Comparison of ENCODE assay signal across 17 mouse cellular contexts in the genomic region with DNA sequence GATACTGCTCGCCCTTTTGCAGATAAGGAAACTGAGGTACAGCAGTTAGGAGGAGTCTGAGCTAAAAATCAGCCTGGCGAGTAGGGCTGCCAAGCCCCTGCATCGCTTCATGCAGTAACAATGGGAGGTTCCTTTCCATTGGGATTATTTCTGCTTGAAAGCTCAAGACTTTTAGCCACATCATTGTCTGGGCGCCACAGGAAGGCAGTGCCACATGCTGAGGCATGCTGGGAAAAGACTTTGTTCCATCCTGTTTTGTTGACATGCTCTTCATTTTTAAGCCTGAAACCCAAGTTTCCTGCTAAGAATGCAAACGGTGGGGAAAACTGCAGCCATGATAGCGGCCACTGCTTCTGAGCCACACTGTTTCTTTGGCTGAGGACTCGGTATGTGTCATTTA.
DNase-seq lines count a peak whose midpoint lies in the region; ATAC-seq lines count a peak whose summit lies in the region.
"Had no signal": no experiment of that assay in that cellular context is flagged by ENCODE, and none has a peak within 500 bp of the region (broad histone marks: within the 10 kb centered on the region; RNA-seq: fewer than 3 reads in every experiment).

No protein-coding gene starts in this region.

- H3K4me3 ChIP-seq in forebrain, embryonic 11.5 days (ENCODE audit: low read depth, low read length): no peak overlapping the region
- H3K4me3 ChIP-seq in forebrain, embryonic 14.5 days (ENCODE audit: low read depth, low read length): no peak overlapping the region
- H3K4me3 ChIP-seq in midbrain, embryonic 10.5 days: no peak overlapping the region; the same call in 1 of the 2 replicates
- H3K4me3 ChIP-seq in midbrain, embryonic 14.5 days (replicated peaks; ENCODE audit: low read depth, low read length): no peak overlapping the region
- no peak overlapping the region for H3K4me3 ChIP-seq in embryonic facial prominence, embryonic 12.5 days
- H3K4me3 ChIP-seq: limb, embryonic 10.5 days had no signal

- no peak overlapping the region for H3K27ac ChIP-seq in forebrain, embryonic 11.5 days (ENCODE audit: low read depth, low read length)
- H3K27ac ChIP-seq in forebrain, embryonic 14.5 days (ENCODE audit: low read depth, low read length): no peak overlapping the region
- peak overlapping the region; percentile 63 for H3K27ac ChIP-seq in midbrain, embryonic 10.5 days (replicated peaks)
- H3K27ac ChIP-seq in midbrain, embryonic 14.5 days (replicated peaks; ENCODE audit: low read depth, low read length): no peak overlapping the region
- peak overlapping the region; percentile 12; the same call in 1 of the 2 replicates for H3K27ac ChIP-seq in embryonic facial prominence, embryonic 12.5 days
- H3K27ac ChIP-seq: limb, embryonic 10.5 days had no signal

- no peak overlapping the region for H3K4me2 ChIP-seq in forebrain, embryonic 11.5 days (ENCODE audit: low read depth, low read length, severe bottlenecking)
- no peak overlapping the region for H3K4me2 ChIP-seq in forebrain, embryonic 14.5 days (ENCODE audit: low read length)
- H3K4me2 ChIP-seq in midbrain, embryonic 14.5 days (ENCODE audit: low read length): no peak overlapping the region
- no peak overlapping the region for H3K4me2 ChIP-seq in embryonic facial prominence, embryonic 12.5 days (replicated peaks)
- H3K4me2 ChIP-seq: liver, embryonic 11.5 days had no signal

- peaks cover 28% of the 10 kb centered on the region for H3K27me3 ChIP-seq in forebrain, embryonic 11.5 days (ENCODE audit: control insufficient read depth, insufficient read depth, low read length)
- no peaks in the 10 kb centered on the region for H3K27me3 ChIP-seq in forebrain, embryonic 14.5 days (replicated peaks; ENCODE audit: control insufficient read depth, insufficient read depth, low read length)
- peaks cover 86% of the 10 kb centered on the region for H3K27me3 ChIP-seq in midbrain, embryonic 10.5 days (ENCODE audit: low read depth, poor library complexity, severe bottlenecking)
- no peaks in the 10 kb centered on the region; the same call in 1 of the 2 replicates for H3K27me3 ChIP-seq in midbrain, embryonic 14.5 days (ENCODE audit: control insufficient read depth, insufficient read depth, low read length)
- no peaks in the 10 kb centered on the region for H3K27me3 ChIP-seq in embryonic facial prominence, embryonic 12.5 days
- H3K27me3 ChIP-seq: Patski had no signal

- no peak overlapping the region for H3K9ac ChIP-seq in forebrain, embryonic 11.5 days (ENCODE audit: low read length)
- no peak overlapping the region for H3K9ac ChIP-seq in forebrain, embryonic 14.5 days (ENCODE audit: low read length)
- H3K9ac ChIP-seq in midbrain, embryonic 14.5 days (replicated peaks; ENCODE audit: low read length): no peak overlapping the region
- no peak overlapping the region for H3K9ac ChIP-seq in embryonic facial prominence, embryonic 12.5 days

- WGBS in forebrain, embryonic 11.5 days: 6% methylated on average over 7 of the region's 7 CpGs
- WGBS in forebrain, embryonic 14.5 days: 6% methylated on average over 7 of the region's 7 CpGs
- WGBS in midbrain, embryonic 10.5 days: 3% methylated on average over 7 of the region's 7 CpGs
- 5% methylated on average over 7 of the region's 7 CpGs for WGBS in midbrain, embryonic 14.5 days
- WGBS in embryonic facial prominence, embryonic 12.5 days: 40% methylated on average over 7 of the region's 7 CpGs

- H3K4me1 ChIP-seq in forebrain, embryonic 11.5 days (replicated peaks; ENCODE audit: control insufficient read depth, insufficient read depth, low read length): peaks cover 41% of the 10 kb centered on the region
- peaks cover 38% of the 10 kb centered on the region for H3K4me1 ChIP-seq in forebrain, embryonic 14.5 days (ENCODE audit: control insufficient read depth, insufficient read depth, low read length)
- H3K4me1 ChIP-seq in midbrain, embryonic 10.5 days: peaks cover 98% of the 10 kb centered on the region
- H3K4me1 ChIP-seq in midbrain, embryonic 14.5 days (ENCODE audit: control insufficient read depth, insufficient read depth, low read length): peaks cover 58% of the 10 kb centered on the region
- peaks cover 58% of the 10 kb centered on the region for H3K4me1 ChIP-seq in embryonic facial prominence, embryonic 12.5 days

- DNase-seq in forebrain, embryonic 11.5 days (ENCODE audit: low spot score): peak; percentile 51
- no peak for DNase-seq in forebrain, embryonic 14.5 days (ENCODE audit: low spot score)
- peak; percentile 60 for DNase-seq in midbrain, embryonic 10.5 days (ENCODE audit: low spot score)
- no peak for DNase-seq in midbrain, embryonic 14.5 days
- DNase-seq in retina, embryonic 14.5 days (ENCODE audit: low spot score): peak; percentile 77
- no peak for DNase-seq in urinary bladder, postnatal 14 days (ENCODE audit: low spot score)
- DNase-seq in left cerebral cortex, postnatal 4 days: no peak
- DNase-seq: B cell, adult 2 months; cerebellum, adult 9-11 months; kidney, adult 9 months; layer of hippocampus, postnatal 36 days; lung, adult 2 months; lung, postnatal 4 days had no signal

- intact Hi-C loops in left cerebral cortex, postnatal 4 days (cut with DNase I): loop anchor here (10.0 kb wide), 1 partner anchor 130 kb away; the partner anchor contains the start of gene Nfam1

- ATAC-seq in forebrain, embryonic 11.5 days (replicated peaks; ENCODE audit: low FRiP score): no peak
- ATAC-seq in forebrain, embryonic 14.5 days: no peak
- no peak for ATAC-seq in midbrain, embryonic 14.5 days (ENCODE audit: low FRiP score, low TSS enrichment)
- no peak for ATAC-seq in embryonic facial prominence, embryonic 12.5 days (ENCODE audit: insufficient number of reproducible peaks, insufficient read depth, low FRiP score, low TSS enrichment)
- ATAC-seq: Patski had no signal

- no peaks in the 10 kb centered on the region for H3K9me3 ChIP-seq in forebrain, embryonic 11.5 days (ENCODE audit: control insufficient read depth, low read length)
- H3K9me3 ChIP-seq in forebrain, embryonic 14.5 days (replicated peaks; ENCODE audit: control insufficient read depth, low read length): no peaks in the 10 kb centered on the region
- H3K9me3 ChIP-seq in midbrain, embryonic 10.5 days (replicated peaks): no peaks in the 10 kb centered on the region
- no peaks in the 10 kb centered on the region for H3K9me3 ChIP-seq in midbrain, embryonic 14.5 days (ENCODE audit: control insufficient read depth, low read length)
- H3K9me3 ChIP-seq in embryonic facial prominence, embryonic 12.5 days: no peaks in the 10 kb centered on the region
- H3K9me3 ChIP-seq: limb, embryonic 10.5 days had no signal

- no peaks in the 10 kb centered on the region for H3K36me3 ChIP-seq in forebrain, embryonic 11.5 days (ENCODE audit: control insufficient read depth, insufficient read depth, low read length)
- H3K36me3 ChIP-seq in forebrain, embryonic 14.5 days (ENCODE audit: control insufficient read depth, insufficient read depth, low read length): no peaks in the 10 kb centered on the region
- H3K36me3 ChIP-seq in midbrain, embryonic 10.5 days: no peaks in the 10 kb centered on the region
- H3K36me3 ChIP-seq in midbrain, embryonic 14.5 days (ENCODE audit: control insufficient read depth, insufficient read depth, low read length): no peaks in the 10 kb centered on the region
- H3K36me3 ChIP-seq in embryonic facial prominence, embryonic 12.5 days: no peaks in the 10 kb centered on the region
- H3K36me3 ChIP-seq: limb, embryonic 10.5 days had no signal

Comparison
In these comparisons a context has a peak if more than half of its experiments do, and no peak if none do; other contexts are left out.
1. DNase-seq: peak in forebrain, embryonic 11.5 days (single experiment), midbrain, embryonic 10.5 days (single experiment) and retina, embryonic 14.5 days (single experiment); none in forebrain, embryonic 14.5 days (single experiment), midbrain, embryonic 14.5 days (single experiment), urinary bladder, postnatal 14 days (single experiment) and left cerebral cortex, postnatal 4 days (single experiment).
2. H3K27ac ChIP-seq: peak in midbrain, embryonic 10.5 days (single experiment) and embryonic facial prominence, embryonic 12.5 days (single experiment); none in forebrain, embryonic 11.5 days (single experiment), forebrain, embryonic 14.5 days (single experiment) and midbrain, embryonic 14.5 days (single experiment).